Mouse (Mus musculus) intestine, postnatal 0 days (tissue): ENCODE results near the gene Rgp1. TPM values are rescaled to one million over a fixed set of nuclear protein-coding genes. Genes with fewer than 3 reads are reported as not detected.

ENCODE experiments used
- ATAC-seq: fragments of 200-750 bp; cut with Nextera tagmentation; 2 replicates; pipeline ENCODE4 v1.8.0; 2017; ENCODE audit warnings: mild to moderate bottlenecking, moderate TSS enrichment, moderate library complexity
- H3K27ac ChIP-seq: fragments of 300-500 bp; sonication (generic); 2 replicates; pipeline ENCODE4 v1.5.1; 2014; ENCODE audit warnings: mild to moderate bottlenecking, low read depth, low read length, moderate library complexity
- H3K27me3 ChIP-seq: fragments of 300-500 bp; sonication (generic); replicated peaks from 2 replicates; pipeline ENCODE4 v1.6.1; 2014; ENCODE audit warnings: low read length, mixed read lengths; ENCODE audit not compliant: control insufficient read depth, insufficient read depth
- H3K36me3 ChIP-seq: fragments of 300-500 bp; sonication (generic); 2 replicates; pipeline ENCODE4 v1.6.1; 2014; ENCODE audit warnings: mild to moderate bottlenecking, moderate library complexity; ENCODE audit not compliant: control insufficient read depth, insufficient read depth
- H3K4me1 ChIP-seq: fragments of 300-500 bp; sonication (generic); replicated peaks from 2 replicates; pipeline ENCODE4 v1.6.1; 2014; ENCODE audit warnings: antibody characterized with exemption, low read length, mixed read lengths; ENCODE audit not compliant: control insufficient read depth, insufficient read depth
- H3K4me2 ChIP-seq: fragments of 300-500 bp; sonication (generic); replicated peaks from 2 replicates; pipeline ENCODE4 v1.6.1; 2014; ENCODE audit warnings: low read depth, mild to moderate bottlenecking, moderate library complexity
- H3K4me3 ChIP-seq: fragments of 300-500 bp; sonication (generic); 2 replicates; pipeline ENCODE4 v1.5.1; 2014; ENCODE audit warnings: low read depth, low read length
- H3K9ac ChIP-seq: fragments of 300-500 bp; sonication (generic); 2 replicates; pipeline ENCODE4 v1.6.1; 2014; ENCODE audit warnings: mild to moderate bottlenecking, low read depth, low read length
- H3K9me3 ChIP-seq: fragments of 300-500 bp; sonication (generic); 2 replicates; pipeline ENCODE4 v1.6.1; 2016; ENCODE audit warnings: mixed run types; ENCODE audit not compliant: control insufficient read depth
- CTCF ChIP-seq: sonication (generic); IDR thresholded peaks from 2 replicates; pipeline ENCODE4 v1.5.1; 2016; ENCODE audit warnings: low read depth, mild to moderate bottlenecking, control low read depth, antibody characterized with exemption, moderate library complexity
- WGBS: fragments of 180-500 bp; shearing (Covaris S2); extraction: QIAGEN DNeasy Blood & Tissue Kit; methylation state at CpG from one replicate; pipeline ENCODE4 v1.1.7; 2014; 5-methylcytosine and 5-hydroxymethylcytosine counted together
- polyA plus RNA-seq: library from polyadenylated mRNA; unstranded; fragments of >200 nt; fragmentation: Nextera tagmentation; extraction: Ambion mirVana; gene quantifications from 2 replicates; pipeline ENCODE4 v1.2.1, GENCODE M21; 2015

Gene Rgp1
- polyA plus RNA-seq, 1 experiment from 2014 or later = 11.3 TPM

DNA sequence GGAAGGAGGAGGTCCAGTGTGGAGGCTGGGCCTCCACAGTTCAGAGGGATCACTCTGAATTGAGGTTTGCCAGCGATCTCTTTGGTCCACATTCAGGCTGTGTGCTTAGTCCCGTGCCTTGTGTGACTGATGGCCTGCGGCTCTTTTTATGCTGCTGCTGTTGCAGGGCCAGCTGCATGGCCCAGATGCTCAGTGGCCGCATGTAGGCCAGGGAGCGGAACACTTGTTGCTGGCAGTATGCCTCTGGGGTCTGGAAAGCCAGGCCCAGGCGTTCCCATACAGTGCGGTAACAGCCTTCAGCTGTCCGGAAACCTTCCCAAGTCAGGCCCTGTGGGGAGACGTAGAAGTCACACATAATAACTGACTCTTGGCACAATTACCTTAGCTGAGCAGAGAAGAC is 11.4 kb upstream of the Rgp1 start:
- no peak overlapping the region for H3K4me2 ChIP-seq
- H3K9me3 ChIP-seq = no peaks in the 10 kb centered on the region
- ATAC-seq = no peak
- H3K27me3 ChIP-seq = no peaks in the 10 kb centered on the region
- TF ChIP-seq CTCF = no peak
- 92% methylated on average over 9 of the region's 9 CpGs for WGBS
- no peaks in the 10 kb centered on the region for H3K4me1 ChIP-seq
- no peak overlapping the region for H3K4me3 ChIP-seq
- H3K27ac ChIP-seq = 0 out of 2 replicates have a peak overlapping the region, but pooled peaks have one; percentile 1
- no peak overlapping the region for H3K9ac ChIP-seq
- peaks cover 74% of the 10 kb centered on the region for H3K36me3 ChIP-seq

DNA sequence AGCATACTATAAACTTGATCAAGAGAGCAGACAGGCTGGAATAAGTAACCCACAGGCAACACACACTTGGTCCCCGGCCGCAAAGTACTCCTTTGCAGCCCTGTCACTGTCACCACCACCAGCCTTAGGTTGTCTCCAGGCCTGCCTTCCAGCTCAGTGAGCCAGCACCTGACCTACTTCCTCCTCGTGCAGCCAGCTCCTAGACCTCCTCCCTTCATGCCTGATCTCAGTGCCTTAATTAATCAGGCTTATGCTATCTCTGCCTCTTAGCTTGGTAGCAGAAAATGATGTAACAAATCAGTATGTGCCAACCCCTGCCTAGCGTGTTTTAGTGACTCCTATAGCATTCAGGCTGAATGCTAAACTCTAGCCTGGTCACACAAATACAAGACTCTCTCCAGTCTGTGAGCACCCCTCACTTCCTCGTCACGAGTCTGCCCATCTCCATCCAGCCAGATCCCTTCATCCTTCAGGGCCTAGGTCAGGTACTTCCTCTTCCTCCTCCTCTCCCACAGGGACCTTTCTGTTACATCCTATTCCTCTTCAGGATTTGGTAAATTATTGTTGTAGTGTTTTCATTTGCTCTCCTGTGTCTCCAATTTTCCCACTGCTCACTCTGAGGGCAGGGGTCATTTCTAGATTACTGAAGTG is 7.0 kb upstream of the Rgp1 start:
- peaks cover 68% of the 10 kb centered on the region for H3K36me3 ChIP-seq
- 84% methylated on average over 6 of the region's 6 CpGs for WGBS
- 0 out of 2 replicates have a peak, but pooled peaks cover 8% of the 10 kb centered on the region for H3K4me1 ChIP-seq
- no peak overlapping the region for H3K9ac ChIP-seq
- ATAC-seq = no peak
- no peak overlapping the region for H3K27ac ChIP-seq
- no peaks in the 10 kb centered on the region for H3K9me3 ChIP-seq
- H3K4me2 ChIP-seq = no peak overlapping the region
- H3K4me3 ChIP-seq = no peak overlapping the region
- no peak for TF ChIP-seq CTCF
- no peaks in the 10 kb centered on the region for H3K27me3 ChIP-seq

DNA sequence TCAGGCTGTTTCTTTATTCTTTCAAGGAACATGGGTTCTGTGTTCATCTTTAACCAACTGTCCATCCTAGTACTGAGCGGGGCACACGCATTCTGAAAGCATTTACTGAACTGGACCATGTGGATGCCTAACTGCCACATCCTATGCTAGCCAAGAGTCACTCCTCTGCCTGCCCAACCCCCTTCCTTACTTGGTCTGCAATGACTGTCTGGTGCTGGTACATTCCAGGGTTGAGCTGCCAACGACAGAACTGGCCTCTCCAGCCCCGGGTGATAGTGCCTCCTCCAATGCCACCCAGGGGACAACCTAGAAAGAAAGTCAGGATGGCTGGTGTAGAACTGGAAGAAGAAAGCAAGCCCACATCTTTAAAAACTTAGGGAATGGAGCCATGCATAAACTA is 5.0 kb upstream of the Rgp1 start:
- ATAC-seq = no peak
- 93% methylated on average over 4 of the region's 4 CpGs for WGBS
- H3K4me2 ChIP-seq = no peak overlapping the region
- no peak overlapping the region for H3K27ac ChIP-seq
- no peak overlapping the region for H3K4me3 ChIP-seq
- TF ChIP-seq CTCF = no peak
- no peaks in the 10 kb centered on the region for H3K27me3 ChIP-seq
- H3K4me1 ChIP-seq = 0 out of 2 replicates have a peak, but pooled peaks cover 8% of the 10 kb centered on the region
- H3K9me3 ChIP-seq = no peaks in the 10 kb centered on the region
- no peak overlapping the region for H3K9ac ChIP-seq
- H3K36me3 ChIP-seq = peaks cover 47% of the 10 kb centered on the region

DNA sequence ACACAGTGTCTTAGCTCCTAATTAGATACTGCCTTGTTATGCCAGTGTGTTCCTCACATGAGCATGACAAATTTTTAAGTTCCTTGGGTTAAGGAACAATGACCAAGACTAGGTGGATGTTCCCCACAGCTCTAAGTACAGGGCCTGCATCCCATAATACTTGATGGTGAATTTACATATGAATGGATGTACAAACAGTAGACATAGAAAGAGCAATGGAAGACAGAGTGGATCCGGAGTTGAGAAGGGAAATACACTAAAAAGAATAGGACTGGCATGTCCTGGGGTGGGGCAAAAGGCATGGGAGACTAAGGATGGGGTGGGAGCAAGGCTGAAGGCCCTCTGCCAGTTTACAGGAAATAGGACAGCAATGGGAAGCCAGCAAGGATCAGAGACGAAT is 3.2 kb upstream of the Rgp1 start:
- no peak for ATAC-seq
- Histone ChIP-seq H3K4me1 (peaks cover 8% of the 10 kb centered on the region; the same call in 1 of the 2 replicates), H3K4me3 (no peak overlapping the region), H3K36me3 (peaks cover 30% of the 10 kb centered on the region), H3K4me2 (no peak overlapping the region; the same call in 1 of the 2 replicates), H3K27ac (no peak overlapping the region), H3K9ac (peak overlapping the region; percentile 13; the same call in 1 of the 2 replicates), H3K27me3 (no peaks in the 10 kb centered on the region), H3K9me3 (no peaks in the 10 kb centered on the region)
- no peak for TF ChIP-seq CTCF
- WGBS = 66% methylated on average over 2 of the region's 2 CpGs

DNA sequence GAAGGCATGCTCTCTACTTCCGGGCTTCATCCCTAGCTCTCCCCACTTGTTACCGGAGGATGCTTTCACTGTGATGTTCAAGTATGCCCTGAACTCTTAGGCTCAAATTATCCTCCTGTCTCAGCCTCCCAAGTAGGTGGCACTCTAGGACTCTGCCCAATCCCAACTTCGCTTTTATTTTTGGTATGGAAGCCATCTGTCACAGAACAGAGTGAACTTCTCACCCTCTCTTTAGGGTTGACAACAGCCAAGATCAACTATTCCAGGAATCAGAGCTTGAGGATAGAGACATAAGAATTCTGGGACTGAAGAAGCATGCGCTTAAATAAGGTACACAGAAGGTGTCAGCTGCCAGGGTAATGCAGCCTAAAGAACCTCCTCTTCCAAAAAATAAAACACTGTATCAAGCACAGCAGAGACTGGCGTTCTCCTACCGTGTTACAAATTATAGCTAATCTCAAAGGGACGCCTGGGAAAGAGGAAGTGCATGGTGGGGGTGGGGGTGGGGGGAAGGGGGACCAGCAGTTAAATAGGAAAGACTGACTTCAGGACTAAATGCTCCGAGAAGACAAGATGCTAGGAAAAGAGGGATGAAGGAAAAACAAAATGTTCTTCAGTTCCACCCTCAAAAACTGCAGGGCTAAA is 1.2 kb upstream of the Rgp1 start:
- no peak for ATAC-seq
- Histone ChIP-seq H3K4me3 (peak overlapping the region; percentile 81), H3K27ac (no peak overlapping the region)

DNA sequence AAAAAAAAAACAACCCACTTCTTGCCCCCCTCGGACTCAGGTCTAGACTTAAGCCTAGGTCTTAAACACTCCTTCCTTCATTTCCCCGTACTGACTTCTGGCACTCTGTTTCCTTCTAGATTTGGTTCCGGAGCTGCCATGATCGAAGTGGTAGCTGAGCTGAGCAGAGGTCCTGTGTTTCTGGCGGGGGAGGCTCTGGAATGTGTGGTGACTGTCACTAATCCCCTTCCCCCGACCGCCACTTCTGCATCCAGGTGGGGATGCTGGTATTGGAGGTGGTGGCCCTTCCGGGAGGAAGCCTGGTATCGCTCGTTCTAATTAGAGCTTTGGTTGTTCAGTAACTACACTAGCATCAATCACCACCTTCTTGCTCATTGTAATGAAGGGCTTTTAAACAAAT is 741 bp downstream of the Rgp1 start:
- Histone ChIP-seq H3K9me3 (no peaks in the 10 kb centered on the region), H3K27ac (peak overlapping the region; percentile 90), H3K4me2 (peak overlapping the region; percentile 93), H3K36me3 (peaks cover 39% of the 10 kb centered on the region), H3K4me1 (peaks cover 8% of the 10 kb centered on the region; the same call in 1 of the 2 replicates), H3K4me3 (peak overlapping the region; percentile 81), H3K9ac (peak overlapping the region; percentile 80), H3K27me3 (no peaks in the 10 kb centered on the region)
- no peak for ATAC-seq
- no peak for TF ChIP-seq CTCF
- 3% methylated on average over 10 of the region's 10 CpGs for WGBS

More for the DNA sequence above, 1.2 kb upstream of the Rgp1 start:
- H3K36me3 ChIP-seq = peaks cover 31% of the 10 kb centered on the region
- peaks cover 8% of the 10 kb centered on the region; the same call in 1 of the 2 replicates for H3K4me1 ChIP-seq
- TF ChIP-seq CTCF = no peak
- peak overlapping the region; percentile 93 for H3K4me2 ChIP-seq
- WGBS = 44% methylated on average over 8 of the region's 8 CpGs
- H3K9ac ChIP-seq = no peak overlapping the region
- no peaks in the 10 kb centered on the region for H3K9me3 ChIP-seq
- no peaks in the 10 kb centered on the region for H3K27me3 ChIP-seq
